Mouse (Mus musculus) megakaryocyte, embryonic 14.5 days (primary cell): ENCODE results near the gene Tvp23b.

ENCODE experiments used
- FLI1 ChIP-seq: IDR thresholded peaks from 2 replicates; pipeline ENCODE4 v1.6.1; 2012; ENCODE audit warnings: low read length, inconsistent platforms, mixed read lengths
- GATA1 ChIP-seq: IDR thresholded peaks from 3 replicates; pipeline ENCODE4 v1.6.1; 2012; ENCODE audit warnings: mixed read lengths, low read length, inconsistent platforms, borderline replicate concordance

DNA sequence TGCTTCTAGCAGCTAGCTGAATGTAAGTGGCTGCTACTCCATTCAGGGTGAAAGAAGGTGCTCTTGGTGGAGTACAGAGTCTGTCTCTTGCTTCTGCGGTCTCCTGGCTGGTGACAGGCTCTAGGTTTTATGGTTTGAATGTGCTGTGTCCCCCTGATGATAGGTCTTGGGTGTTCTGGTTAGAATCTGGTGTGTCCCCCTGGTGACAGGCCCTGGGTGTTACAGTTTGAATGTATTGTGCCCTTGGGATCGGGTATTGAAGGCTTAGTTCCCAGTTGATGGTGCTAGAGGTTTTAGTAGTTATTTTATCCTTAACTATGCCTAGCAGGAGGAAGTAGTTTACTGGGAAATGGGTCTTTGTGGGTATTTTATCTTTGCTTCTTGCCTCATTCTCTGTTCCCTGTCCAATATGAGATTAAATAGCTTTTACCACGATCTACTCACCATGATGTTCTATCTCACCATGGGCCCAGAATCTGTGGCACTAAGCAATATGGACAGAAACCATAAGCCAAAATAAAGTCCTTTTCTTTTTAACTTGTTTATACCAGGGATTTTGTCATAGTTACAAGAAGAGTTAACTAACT is 30.6 kb downstream of the Tvp23b start:
- TF ChIP-seq FLI1 (no peak), GATA1 (no peak)
